Mouse (Mus musculus) kidney, adult 9 months (tissue): Measurements from ENCODE around the gene Smarcal1.

ENCODE experiments used
- DNase-seq: peaks from one replicate; pipeline ENCODE4 v3.0.0; 2022

Gene Smarcal1

GRCm38 (mm10) chr1:72592350-72592749 lies 9.3 kb downstream of the Smarcal1 start:
- DNase-seq = no peak

- DNase-seq = peak; percentile 61
These were observed 10.4 kb downstream of the Smarcal1 start for GRCm38 (mm10) chr1:72593340-72593951.

- DNase-seq = no peak
These were observed 12.6 kb downstream of the Smarcal1 start for GRCm38 (mm10) chr1:72595686-72596085.

- DNase-seq = no peak
These were observed 13.2 kb downstream of the Smarcal1 start for GRCm38 (mm10) chr1:72596231-72596630.

GRCm38 (mm10) chr1:72599146-72600101 lies 16.4 kb downstream of the Smarcal1 start:
- peak; percentile 80 for DNase-seq

- no peak for DNase-seq
These were observed 17.7 kb downstream of the Smarcal1 start for GRCm38 (mm10) chr1:72600778-72601177.

- no peak for DNase-seq
These were observed 18.2 kb downstream of the Smarcal1 start for GRCm38 (mm10) chr1:72601233-72601632.

GRCm38 (mm10) chr1:72602186-72602585 lies 19.1 kb downstream of the Smarcal1 start:
- DNase-seq = no peak

GRCm38 (mm10) chr1:72602803-72603202 lies 19.8 kb downstream of the Smarcal1 start:
- no peak for DNase-seq

- DNase-seq = no peak
These were observed 23.2 kb downstream of the Smarcal1 start for GRCm38 (mm10) chr1:72606186-72606673.

- DNase-seq = no peak
These were observed 26.1 kb downstream of the Smarcal1 start for GRCm38 (mm10) chr1:72609129-72609528.

- peak; percentile 77 for DNase-seq
These were observed 27.1 kb downstream of the Smarcal1 start for GRCm38 (mm10) chr1:72609887-72610877.

GRCm38 (mm10) chr1:72612172-72612571 lies 29.1 kb downstream of the Smarcal1 start:
- DNase-seq = no peak

GRCm38 (mm10) chr1:72635221-72635620 lies 52.2 kb downstream of the Smarcal1 start:
- no peak for DNase-seq

GRCm38 (mm10) chr1:72640658-72641410 lies 57.8 kb downstream of the Smarcal1 start:
- DNase-seq = peak; percentile 35

- no peak for DNase-seq
These were observed 90.0 kb downstream of the Smarcal1 start for GRCm38 (mm10) chr1:72673070-72673469.
